Mouse (Mus musculus): ENCODE data around the gene Wdr24.
"Not testable (repeated sequence)": the region's sequence is repeated elsewhere in the genome, so short reads cannot be mapped to it uniquely, and the experiment has no call there.

Gene Wdr24

DNA sequence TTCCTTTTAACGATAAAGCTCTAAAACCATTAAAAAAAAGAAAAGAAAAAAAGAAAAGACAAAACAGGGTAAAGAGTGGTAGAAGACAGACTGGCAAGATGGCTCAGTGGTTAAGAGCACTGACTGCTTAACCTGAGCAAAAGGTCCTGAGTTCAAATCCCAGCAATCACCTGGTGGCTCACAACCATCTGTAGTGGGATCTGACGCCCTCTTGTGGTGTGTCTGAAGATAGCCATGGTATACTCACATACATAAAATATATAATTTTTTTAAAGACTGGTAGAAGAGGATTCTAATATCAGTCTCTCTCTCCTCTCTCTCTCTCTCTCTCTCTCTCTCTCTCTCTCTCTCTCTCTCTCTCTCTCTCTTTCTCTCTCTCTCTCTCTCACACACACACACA is 16.0 kb upstream of the Wdr24 start:
- DNase-seq (ENCODE audit: low spot score in 2 of 2), result not testable (repeated sequence)

DNA sequence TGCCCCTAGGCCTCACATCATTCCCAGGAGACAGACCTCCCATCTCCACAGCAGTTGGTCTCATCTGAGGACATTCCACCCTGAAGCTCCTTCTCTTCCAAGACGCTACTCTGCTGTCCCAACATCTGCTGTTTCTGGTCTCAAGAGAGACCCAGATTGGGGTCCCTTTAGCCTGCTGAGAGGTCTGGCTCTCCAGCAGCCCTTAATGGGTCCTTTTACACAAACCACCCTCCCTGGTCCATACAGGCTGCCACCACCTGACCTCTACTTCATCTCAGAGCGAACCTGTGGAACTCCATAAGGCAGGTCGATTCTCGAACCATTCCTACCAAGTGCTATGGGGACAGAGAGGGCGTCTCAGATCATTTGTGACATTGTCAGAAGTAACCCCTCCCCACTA is 15.4 kb upstream of the Wdr24 start:
- no peak for DNase-seq (ENCODE audit: low spot score in 2 of 2)

DNA sequence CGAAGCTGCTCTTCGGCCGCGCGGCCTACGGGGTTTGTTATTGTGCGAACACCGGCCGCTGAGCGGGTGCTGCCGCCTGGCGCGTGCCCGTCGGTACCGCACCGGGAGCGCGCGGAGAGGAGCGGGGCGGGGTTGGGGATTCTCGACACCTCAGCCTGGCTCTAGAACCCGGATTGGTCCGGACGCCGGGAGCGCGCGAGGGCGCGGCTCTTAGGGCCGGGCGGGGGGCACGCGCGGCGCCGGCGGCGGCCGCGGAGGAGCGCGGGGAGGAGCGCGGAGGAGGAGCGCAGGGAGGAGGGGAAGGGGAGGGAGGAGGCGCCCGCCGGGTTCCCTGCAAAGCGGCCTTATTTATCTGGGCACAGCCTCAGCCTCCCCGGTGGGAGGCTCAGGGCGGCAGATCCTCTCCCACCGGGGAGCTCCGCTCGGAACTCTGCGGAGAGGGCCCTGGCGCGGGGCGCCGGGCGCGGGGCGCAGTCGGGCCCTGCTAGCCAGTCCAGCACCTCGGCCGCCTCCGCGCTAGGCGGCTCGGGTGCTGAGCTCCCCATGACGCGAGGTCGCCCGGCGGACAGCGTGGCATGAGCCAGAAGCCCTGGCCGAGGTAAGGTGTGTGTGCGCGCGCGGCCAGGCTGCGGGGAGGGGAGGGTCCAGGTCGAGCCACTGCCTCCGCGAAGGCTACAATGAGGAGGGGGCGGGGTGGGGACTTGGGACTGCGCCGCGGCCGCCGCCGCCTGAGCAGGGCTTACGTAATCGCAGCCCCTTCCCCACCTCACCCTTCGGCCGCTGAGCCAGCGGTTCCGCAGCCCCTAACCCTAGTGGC is 14.4 kb upstream of the Wdr24 start, which contains the start of gene Fbxl16:
Gene Fbxl16 (plus strand): TSS at position 297 of the 817 bp plus-strand sequence.
- DNase-seq (ENCODE audit: low spot score in 2 of 2), result no peak

DNA sequence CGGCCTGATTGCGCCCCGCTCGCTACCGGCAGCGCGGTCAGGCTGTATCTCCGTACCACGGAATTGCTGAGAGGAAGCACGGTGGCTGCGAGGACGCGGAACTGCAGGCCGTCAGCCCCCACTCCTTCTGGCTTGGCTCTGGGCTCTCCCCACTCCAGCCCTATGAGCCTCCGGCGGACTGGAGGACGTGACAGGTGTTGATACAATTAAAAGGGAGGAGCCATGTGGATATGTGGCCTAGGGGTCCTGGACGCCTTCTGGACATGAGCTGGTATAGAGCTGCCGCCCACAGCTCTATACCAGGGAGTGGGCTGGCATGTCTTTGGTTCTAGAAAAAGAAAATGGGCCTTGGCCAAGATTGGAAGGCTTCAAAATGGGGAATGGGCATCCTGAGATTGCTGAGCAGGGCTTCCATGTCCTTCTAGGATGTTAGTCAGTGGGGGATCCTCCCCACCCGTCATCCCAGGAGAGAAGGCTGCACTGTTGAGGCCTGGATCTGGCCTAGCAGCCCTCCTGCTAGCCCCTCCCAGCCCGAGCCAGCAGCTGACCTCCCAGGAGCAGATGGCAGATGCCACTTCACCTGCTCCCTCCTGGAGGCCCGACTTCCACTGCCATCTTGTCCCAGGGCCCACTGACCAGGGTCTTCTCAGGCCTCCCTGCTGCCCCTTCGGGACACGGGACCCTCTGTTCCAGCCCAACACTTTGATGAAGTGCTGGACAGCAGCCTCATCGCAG is 13.7 kb upstream of the Wdr24 start:
- no peak for DNase-seq (ENCODE audit: low spot score in 2 of 2)

DNA sequence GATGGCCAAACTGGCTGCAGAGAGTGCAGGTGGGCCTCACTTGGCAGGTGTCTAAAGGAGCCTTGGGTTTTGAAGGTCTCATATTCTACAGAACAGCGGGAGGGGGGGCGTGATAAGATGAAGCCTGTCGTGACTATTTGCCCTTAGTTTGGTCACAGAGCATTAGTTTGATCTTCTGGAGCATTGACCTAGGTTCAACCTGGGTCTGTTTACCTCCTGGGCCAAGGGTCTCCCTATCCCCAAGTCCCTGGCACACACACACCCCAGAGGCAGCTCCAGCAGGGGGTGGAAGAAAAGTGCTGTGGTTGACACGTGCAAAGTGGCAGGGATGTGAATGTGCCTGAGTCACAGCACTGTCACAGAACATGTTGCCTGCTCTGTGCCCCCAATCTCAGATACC is 12.5 kb upstream of the Wdr24 start:
- no peak for DNase-seq (ENCODE audit: low spot score in 2 of 2)

DNA sequence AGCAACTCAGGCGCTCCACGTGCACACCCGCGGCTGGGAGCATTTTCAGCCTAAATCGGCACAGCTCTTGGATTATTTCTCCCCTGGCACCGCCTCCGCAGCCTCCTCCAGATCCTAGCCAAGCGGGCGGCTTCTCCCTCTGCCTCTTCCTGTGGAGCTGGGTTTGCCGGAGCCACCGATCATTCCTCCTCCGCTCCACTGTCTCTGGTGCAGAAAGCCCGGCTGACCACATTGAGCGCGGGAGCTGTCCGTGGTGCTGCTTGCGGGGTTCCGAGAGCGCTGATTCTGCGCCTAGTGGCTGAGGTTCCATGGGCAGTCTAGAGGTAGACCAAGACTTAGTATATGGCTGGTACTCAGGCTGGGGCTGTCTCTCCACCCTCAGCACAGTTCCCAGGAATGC is 10.0 kb upstream of the Wdr24 start:
- peak; percentile 61 to 62 for DNase-seq (ENCODE audit: low spot score in 2 of 2)

DNA sequence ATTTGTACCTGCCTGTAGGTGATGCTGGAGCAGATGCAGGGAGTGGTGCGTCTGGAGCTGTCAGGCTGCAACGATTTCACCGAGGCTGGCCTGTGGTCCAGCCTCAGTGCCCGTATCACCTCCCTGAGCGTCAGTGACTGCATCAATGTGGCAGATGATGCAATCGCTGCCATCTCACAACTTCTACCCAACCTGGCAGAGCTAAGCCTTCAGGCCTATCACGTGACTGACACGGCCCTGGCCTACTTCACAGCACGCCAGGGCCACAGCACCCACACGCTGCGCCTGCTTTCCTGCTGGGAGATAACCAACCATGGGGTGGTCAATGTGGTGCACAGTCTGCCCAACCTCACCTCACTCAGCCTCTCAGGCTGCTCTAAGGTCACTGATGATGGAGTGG is 5.8 kb upstream of the Wdr24 start:
- DNase-seq (ENCODE audit: low spot score in 2 of 2), result no peak

DNA sequence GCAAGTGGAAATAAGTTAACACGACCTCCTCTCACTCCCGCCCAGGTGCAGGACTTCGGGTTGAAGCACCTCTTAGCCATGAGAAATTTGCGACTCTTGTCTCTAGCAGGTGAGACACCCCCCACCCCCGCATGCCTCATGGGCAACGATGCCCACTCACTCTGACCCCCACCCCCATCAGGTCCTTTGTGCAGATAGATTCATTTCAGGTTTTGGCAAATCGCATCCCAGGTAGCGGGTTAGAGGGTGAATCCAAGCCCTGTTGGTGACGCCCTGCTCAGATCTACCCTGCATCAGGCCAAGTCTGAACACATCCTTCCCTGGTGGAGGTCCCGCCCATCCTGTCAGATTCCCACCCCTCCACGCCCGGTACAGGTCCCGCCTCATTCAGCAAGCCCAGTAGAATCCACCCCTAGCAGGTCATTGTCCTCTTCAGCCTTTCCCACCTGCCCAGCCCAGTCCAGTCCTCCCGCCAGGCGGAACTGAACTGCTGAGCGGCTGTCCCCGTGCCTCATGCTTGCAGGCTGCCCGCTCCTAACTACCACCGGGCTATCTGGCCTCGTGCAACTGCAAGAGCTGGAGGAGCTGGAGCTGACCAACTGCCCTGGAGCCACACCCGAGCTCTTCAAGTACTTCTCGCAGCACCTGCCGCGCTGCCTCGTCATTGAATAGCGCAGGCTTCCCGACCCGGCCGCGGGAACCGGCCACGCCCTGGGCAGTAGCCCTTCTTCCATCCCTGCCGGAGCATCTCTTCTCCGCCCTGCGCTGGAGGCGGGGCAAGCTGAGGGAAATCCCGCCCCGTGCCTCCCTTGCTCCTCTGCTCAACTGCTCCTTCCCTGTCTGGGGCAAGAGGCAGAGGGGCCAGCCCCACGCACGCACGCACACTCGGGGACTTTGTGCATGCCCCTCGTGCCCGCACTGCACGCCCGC is 4.3 kb upstream of the Wdr24 start:
- no peak for DNase-seq (ENCODE audit: low spot score in 2 of 2)

DNA sequence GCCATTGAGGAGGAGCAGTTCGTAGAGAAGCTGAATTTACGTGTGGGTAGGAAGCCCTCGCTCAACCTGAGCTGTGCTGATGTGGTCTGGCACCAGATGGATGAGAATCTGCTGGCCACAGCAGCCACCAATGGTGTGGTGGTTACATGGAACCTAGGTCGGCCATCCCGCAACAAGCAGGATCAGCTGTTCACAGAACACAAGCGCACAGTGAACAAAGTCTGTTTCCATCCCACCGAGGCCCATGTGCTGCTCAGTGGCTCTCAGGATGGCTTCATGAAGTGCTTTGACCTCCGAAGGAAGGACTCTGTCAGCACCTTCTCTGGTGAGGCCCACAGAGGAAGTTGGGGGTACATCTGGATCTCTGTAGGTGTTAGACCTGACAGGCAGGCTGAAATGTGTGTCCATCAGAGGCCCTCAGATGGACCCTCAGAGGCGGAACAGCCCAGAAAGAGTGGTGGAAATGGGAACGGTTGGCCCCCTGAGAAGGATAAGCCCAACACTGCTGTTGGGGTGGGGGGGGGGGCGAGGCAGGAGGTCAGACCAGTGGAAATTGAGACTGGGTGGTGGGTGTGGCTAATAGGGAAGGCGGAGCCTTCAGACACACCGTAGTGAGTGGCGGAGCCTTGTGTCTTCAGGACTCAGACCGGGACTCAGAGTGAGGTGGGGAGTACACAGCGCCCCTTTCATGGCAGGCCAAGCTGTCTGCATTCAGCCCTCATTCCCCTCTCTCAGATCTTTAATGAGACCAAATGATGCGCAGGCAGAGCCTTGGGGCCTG is 1.1 kb downstream of the Wdr24 start:
- no peak for DNase-seq (ENCODE audit: low spot score in 2 of 2)

DNA sequence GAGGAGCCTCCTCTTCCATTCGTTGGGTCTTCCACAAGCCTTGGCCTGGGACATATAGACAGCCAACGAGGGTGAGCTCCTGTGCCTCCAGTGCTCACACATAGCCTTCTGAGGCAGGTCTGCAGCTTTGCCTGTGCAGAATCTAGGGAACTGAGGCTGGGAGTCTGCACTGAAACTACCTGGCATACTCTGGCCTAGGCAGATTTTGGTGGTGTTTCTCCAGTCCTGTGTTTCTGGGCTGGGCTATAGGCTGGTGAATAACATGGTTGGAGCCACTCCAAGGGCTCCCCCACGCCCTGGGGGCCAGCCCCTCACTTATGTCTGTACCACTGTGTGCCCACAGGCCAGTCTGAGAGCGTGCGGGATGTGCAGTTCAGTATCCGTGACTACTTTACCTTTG is 1.9 kb downstream of the Wdr24 start:
- DNase-seq (ENCODE audit: low spot score in 2 of 2), result no peak

DNA sequence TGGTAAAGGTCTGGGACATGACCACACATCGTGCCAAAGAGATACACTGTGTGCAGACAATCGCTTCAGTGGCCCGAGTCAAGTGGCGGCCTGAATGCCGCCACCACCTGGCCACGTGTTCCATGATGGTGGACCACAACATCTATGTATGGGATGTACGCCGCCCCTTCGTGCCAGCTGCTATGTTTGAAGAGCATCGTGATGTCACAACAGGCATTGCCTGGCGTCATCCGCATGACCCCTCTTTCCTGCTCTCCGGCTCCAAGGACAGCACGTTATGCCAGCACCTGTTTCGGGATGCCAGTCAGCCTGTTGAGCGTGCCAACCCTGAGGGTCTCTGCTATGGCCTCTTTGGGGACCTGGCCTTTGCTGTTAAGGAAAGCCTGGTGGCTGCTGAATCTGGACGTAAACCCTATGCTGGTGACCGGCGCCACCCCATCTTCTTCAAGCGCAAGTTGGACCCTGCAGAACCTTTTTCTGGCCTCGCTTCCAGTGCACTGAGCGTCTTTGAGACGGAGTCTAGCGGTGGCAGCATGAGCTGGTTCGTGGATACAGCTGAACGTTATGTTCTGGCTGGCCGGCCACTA is 2.6 kb downstream of the Wdr24 start:
- DNase-seq (ENCODE audit: low spot score in 2 of 2), result no peak

DNA sequence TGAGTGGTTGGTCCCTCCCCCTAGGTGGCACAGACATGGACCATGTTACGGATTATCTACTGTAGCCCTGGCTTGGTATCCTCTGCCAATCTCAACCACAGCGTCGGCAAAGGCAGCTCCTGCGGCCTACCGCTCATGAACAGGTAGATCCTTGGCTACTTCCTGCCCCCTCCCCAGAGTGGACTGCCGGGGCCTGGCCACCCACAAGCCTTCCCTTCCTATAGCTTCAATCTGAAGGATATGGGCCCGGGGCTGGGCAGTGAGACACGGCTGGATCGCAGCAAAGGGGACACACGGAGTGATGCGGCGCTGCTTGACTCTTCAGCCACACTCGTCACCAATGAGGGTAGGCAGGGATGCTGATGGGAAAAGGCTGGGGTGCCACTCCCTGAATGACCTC is 3.6 kb downstream of the Wdr24 start:
- DNase-seq (ENCODE audit: low spot score in 2 of 2), result no peak

DNA sequence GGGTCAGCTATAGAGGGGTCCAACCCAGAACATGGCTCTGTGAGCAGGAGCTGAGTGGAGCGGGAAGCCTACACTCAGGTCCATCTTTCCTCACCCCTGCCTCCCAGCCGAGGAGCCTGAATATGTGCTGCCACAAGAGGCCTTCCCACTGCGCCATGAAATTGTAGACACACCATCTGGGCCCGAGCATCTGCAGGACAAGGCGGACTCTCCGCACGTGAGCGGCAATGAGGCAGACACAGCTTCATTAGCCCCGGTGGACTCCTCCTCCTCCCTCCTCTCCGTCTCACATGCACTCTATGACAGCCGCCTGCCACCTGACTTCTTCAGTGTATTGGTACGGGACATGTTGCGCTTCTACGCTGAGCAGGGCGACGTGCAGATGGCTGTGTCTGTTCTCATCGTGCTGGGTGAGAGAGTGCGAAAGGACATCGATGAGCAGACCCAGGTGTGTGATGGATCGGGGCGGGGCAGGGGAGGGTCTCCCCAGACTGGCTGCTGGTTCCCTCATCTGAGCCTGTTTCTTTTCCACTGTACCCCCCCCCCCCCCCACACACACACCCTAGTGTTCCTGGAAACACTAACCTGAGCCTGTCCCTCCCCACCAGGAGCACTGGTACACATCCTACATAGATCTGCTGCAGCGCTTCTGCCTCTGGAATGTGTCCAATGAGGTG is 4.3 kb downstream of the Wdr24 start:
- no peak for DNase-seq (ENCODE audit: low spot score in 2 of 2)

DNA sequence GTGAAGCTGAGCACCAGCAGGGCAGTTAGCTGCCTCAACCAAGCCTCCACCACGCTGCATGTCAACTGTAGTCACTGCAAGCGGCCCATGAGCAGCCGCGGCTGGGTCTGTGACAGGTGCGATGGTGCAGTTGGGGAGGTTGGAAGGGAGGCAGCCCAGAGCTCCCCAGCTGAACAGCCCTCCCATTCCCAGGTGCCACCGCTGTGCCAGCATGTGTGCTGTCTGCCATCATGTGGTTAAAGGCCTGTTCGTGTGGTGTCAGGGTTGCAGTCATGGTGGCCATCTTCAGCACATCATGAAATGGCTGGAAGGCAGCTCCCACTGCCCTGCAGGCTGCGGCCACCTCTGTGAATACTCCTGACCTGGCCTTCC is 4.8 kb downstream of the Wdr24 start:
- no peak for DNase-seq (ENCODE audit: low spot score in 2 of 2)

DNA sequence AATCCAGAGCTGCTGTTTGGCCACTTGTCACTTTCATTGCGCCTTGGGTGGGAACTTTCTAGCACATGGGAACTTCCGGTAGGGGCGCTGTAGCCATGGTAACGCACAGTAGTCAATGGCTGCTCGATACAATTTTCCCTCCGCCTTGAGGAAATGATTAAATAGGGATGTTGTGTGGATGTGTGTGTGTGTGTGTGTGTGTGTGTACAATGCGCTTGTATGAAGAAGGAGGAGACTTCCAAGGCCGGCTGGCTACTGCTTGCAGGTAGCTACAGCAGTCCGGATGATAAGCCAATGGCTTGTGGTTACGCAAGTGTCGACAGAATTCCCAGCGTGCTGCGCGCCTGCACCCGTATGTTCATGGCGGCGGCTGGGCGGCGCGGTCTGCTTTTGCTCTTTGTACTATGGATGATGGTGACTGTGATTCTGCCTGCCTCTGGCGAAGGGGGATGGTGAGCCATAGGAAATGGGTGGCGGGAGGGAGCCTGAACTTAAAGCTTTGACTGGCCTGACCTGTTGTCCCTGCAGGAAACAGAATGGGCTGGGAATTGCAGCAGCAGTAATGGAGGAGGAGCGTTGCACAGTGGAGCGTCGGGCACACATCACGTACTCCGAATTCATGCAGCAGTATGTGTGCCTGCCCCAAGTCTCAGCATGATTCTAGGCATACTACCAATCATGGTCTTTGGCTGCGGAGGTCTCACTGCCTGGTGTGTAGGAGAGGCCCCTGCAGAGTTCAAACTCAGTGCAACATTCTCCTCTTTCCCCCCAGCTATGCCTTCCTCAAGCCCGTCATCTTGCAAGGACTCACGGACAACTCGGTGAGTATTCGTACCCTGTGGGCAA is 5.5 kb downstream of the Wdr24 start, which contains the start of gene Jmjd8:
Gene Jmjd8 (plus strand): TSS at position 156 of the 846 bp plus-strand sequence.
- DNase-seq (ENCODE audit: low spot score in 2 of 2), result peak; percentile 69 to 74

DNA sequence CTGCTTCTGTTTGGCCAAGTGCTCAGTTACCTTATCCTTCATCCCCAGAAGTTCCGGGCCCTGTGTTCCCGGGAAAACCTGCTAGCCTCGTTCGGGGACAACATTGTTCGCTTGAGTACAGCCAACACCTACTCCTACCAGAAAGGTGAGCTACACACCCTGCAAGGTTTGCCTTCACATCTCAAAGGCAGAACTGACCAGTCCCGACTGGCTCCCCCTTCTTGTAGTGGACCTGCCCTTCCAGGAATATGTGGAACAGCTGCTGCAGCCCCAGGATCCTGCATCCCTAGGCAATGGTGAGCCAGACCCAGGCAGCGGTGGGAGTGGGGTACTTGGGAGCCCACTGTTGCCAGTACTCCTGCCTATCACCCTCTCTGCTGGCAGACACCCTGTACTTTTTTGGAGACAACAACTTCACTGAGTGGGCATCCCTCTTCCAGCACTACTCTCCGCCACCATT is 6.2 kb downstream of the Wdr24 start:
- no peak for DNase-seq (ENCODE audit: low spot score in 2 of 2)

DNA sequence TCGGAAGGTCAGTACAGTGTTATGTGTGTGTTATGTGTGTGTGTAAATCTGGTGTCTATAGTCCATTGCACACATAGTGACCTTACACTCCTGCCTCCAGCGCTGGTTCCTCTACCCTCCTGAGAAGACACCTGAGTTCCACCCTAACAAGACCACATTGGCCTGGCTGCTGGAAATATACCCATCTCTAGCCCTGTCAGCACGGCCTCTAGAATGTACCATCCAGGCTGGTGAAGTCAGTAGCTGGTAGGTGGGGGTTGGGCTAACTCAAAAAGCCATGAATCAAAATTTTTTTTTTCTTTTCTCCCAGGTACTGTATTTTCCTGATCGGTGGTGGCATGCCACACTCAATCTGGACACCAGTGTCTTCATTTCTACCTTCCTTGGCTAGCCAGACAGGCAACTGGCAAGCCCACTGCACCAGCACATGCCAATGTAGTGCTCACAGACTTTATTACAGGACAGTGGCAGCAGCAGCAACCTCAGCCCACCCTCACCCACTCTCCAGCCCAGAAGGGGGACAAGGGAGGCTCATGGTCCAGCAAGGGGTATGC is 6.8 kb downstream of the Wdr24 start:
- no peak for DNase-seq (ENCODE audit: low spot score in 2 of 2)

DNA sequence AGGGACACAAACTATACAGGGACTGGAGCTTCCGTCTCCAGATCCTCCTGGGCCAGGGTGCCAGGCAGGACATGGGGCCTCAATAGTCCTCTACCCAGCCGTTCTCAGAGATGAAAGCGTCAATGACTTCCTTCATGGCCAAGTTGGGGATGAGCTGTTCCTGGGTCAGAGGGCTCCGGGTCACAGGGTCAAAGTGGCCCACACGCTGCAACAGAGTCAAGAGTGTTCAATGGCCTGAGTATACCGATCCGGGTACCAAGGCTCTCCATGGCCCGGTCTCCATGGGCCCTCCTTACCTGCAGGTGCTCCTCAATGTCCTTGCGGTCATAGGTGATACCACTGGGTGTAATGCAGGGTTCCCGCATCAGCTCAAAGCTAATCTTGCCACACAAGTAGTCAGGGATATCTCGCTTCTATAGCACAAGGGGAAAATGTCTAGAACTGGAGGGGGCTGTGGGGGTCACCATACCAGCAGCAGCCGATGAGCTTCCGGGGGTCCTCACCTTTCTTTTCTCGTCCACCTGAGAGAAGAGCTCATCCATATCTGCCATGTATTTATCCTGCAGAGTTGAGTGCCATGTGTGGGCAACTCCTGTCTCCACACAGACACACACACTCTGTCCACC is 7.5 kb downstream of the Wdr24 start:
- DNase-seq (ENCODE audit: low spot score in 2 of 2), result no peak
